Mouse (Mus musculus) MEL (cell line): ENCODE results near the gene Larp1b. TPM values are rescaled to one million over a fixed set of nuclear protein-coding genes. Genes with fewer than 3 reads are reported as not detected.
A peak's percentile ranks its signal among the peaks of the same experiment; 100 is the strongest.

ENCODE experiments used
- DNase-seq: peaks from one replicate; pipeline ENCODE4 v3.0.0; 2011; ENCODE audit warnings: low read depth, low spot score
- H3K27ac ChIP-seq: 2 replicates; pipeline ENCODE4 v1.5.1; 2012; ENCODE audit warnings: low read depth, mild to moderate bottlenecking, control low read depth, low read length, moderate library complexity; ENCODE audit not compliant: control insufficient read depth
- H3K27me3 ChIP-seq, 2 experiments: fragments of 150-350 bp in 1 of 2; sonication (generic) in 1 of 2; 2 replicates each; pipeline ENCODE4 v1.6.1; 2012; ENCODE audit warnings: low read length in 2 of 2, mild to moderate bottlenecking in 2 of 2, improper control_type of control experiment in 1 of 2, moderate library complexity in 1 of 2; ENCODE audit not compliant: insufficient read depth in 2 of 2, control insufficient read depth in 1 of 2
- H3K36me3 ChIP-seq, 2 experiments: 2 replicates each; pipeline ENCODE4 v1.6.1; 2012 to 2014; ENCODE audit warnings: low read length in 2 of 2, improper control_type of control experiment in 1 of 2, inconsistent platforms in 1 of 2, mild to moderate bottlenecking in 1 of 2; ENCODE audit not compliant: insufficient read depth in 2 of 2, control insufficient read depth in 1 of 2
- H3K4me1 ChIP-seq, 2 experiments: fragments of 150-350 bp in 1 of 2; sonication (generic) in 1 of 2; 2 replicates each; pipeline ENCODE4 v1.6.1; 2012; ENCODE audit warnings: low read length in 2 of 2, improper control_type of control experiment in 1 of 2, mild to moderate bottlenecking in 1 of 2; ENCODE audit not compliant: insufficient read depth in 2 of 2, control insufficient read depth in 1 of 2
- H3K4me3 ChIP-seq, 2 experiments: fragments of 150-350 bp in 1 of 2; sonication (generic) in 1 of 2; 2 replicates each; pipeline ENCODE4 v1.5.1; 2012; ENCODE audit warnings: low read depth in 2 of 2, low read length in 2 of 2, mild to moderate bottlenecking in 2 of 2, moderate library complexity in 2 of 2, control low read depth in 1 of 2, improper control_type of control experiment in 1 of 2; ENCODE audit not compliant: control insufficient read depth in 1 of 2, insufficient read depth in 1 of 2
- H3K79me2 ChIP-seq: 2 replicates; pipeline ENCODE4 v1.6.1; 2012; ENCODE audit warnings: mild to moderate bottlenecking, low read length, moderate library complexity; ENCODE audit not compliant: control insufficient read depth, poor library complexity, insufficient read depth
- H3K9ac ChIP-seq: 2 replicates; pipeline ENCODE4 v1.6.1; 2012; ENCODE audit warnings: low read depth, mild to moderate bottlenecking, control low read depth, low read length, moderate library complexity; ENCODE audit not compliant: control insufficient read depth, poor library complexity, severe bottlenecking
- H3K9me3 ChIP-seq: fragments of 150-350 bp; sonication (generic); replicated peaks from 2 replicates; pipeline ENCODE4 v1.6.1; 2012; ENCODE audit warnings: mild to moderate bottlenecking, low read length, improper control_type of control experiment, moderate library complexity; ENCODE audit not compliant: insufficient read depth
- BHLHE40 ChIP-seq: IDR thresholded peaks from 2 replicates; pipeline ENCODE4 v1.6.1; 2012; ENCODE audit warnings: low read depth, mild to moderate bottlenecking, inconsistent platforms, low read length, improper control_type of control experiment, borderline replicate concordance
- CHD2 ChIP-seq: IDR thresholded peaks from 2 replicates; pipeline ENCODE4 v1.6.1; 2011; ENCODE audit warnings: low read length, improper control_type of control experiment
- ELF1 ChIP-seq: IDR thresholded peaks from 2 replicates; pipeline ENCODE4 v1.6.1; 2014; ENCODE audit warnings: low read depth, mild to moderate bottlenecking, inconsistent platforms, low read length, improper control_type of control experiment, moderate library complexity
- EP300 ChIP-seq, 2 experiments: IDR thresholded peaks; 2 replicates each; pipeline ENCODE4 v1.6.1; 2011; ENCODE audit warnings: improper control_type of control experiment in 2 of 2, low read length in 2 of 2, low read depth in 1 of 2, mild to moderate bottlenecking in 1 of 2
- ETS1 ChIP-seq: IDR thresholded peaks from 2 replicates; pipeline ENCODE4 v1.6.1; 2012; ENCODE audit warnings: low read depth, mild to moderate bottlenecking, inconsistent platforms, low read length, improper control_type of control experiment, moderate library complexity
- GABPA ChIP-seq: IDR thresholded peaks from 2 replicates; pipeline ENCODE4 v1.6.1; 2012; ENCODE audit warnings: low read depth, mild to moderate bottlenecking, inconsistent platforms, low read length, improper control_type of control experiment, moderate library complexity
- KAT2A ChIP-seq: conservative IDR thresholded peaks from 2 replicates; pipeline ENCODE4 v1.6.1; 2012; ENCODE audit warnings: low read depth, low read length, improper control_type of control experiment, inconsistent platforms
- MAZ ChIP-seq: IDR thresholded peaks from 2 replicates; pipeline ENCODE4 v1.6.1; 2012; ENCODE audit warnings: low read depth, mild to moderate bottlenecking, inconsistent platforms, low read length, improper control_type of control experiment
- MYB ChIP-seq: IDR thresholded peaks from 2 replicates; pipeline ENCODE4 v1.6.1; 2011; ENCODE audit warnings: mild to moderate bottlenecking, low read depth, low read length, improper control_type of control experiment
- NRF1 ChIP-seq: IDR thresholded peaks from 2 replicates; pipeline ENCODE4 v1.6.1; 2014; ENCODE audit warnings: low read depth, mild to moderate bottlenecking, inconsistent platforms, low read length, improper control_type of control experiment, moderate library complexity; ENCODE audit not compliant: poor library complexity, insufficient read depth, severe bottlenecking
- POLR2AphosphoS2 ChIP-seq: IDR thresholded peaks from 2 replicates; pipeline ENCODE4 v1.6.1; 2011; ENCODE audit warnings: low read length, improper control_type of control experiment
- RCOR1 ChIP-seq: IDR thresholded peaks from 2 replicates; pipeline ENCODE4 v1.6.1; 2012; ENCODE audit warnings: low read depth, mild to moderate bottlenecking, inconsistent platforms, low read length, improper control_type of control experiment
- SIN3A ChIP-seq: IDR thresholded peaks from 2 replicates; pipeline ENCODE4 v1.6.1; 2012; ENCODE audit warnings: low read length, improper control_type of control experiment, inconsistent platforms
- TAL1 ChIP-seq: IDR thresholded peaks from 2 replicates; pipeline ENCODE4 v1.6.1; 2012; ENCODE audit warnings: mild to moderate bottlenecking, inconsistent platforms, low read length, moderate library complexity, mixed read lengths
- TCF12 ChIP-seq: IDR thresholded peaks from 2 replicates; pipeline ENCODE4 v1.6.1; 2014; ENCODE audit warnings: low read depth, mild to moderate bottlenecking, inconsistent platforms, low read length, improper control_type of control experiment, moderate library complexity
- UBTF ChIP-seq: IDR thresholded peaks from 2 replicates; pipeline ENCODE4 v1.6.1; 2012; ENCODE audit warnings: low read depth, mild to moderate bottlenecking, inconsistent platforms, low read length, improper control_type of control experiment, moderate library complexity, borderline replicate concordance; ENCODE audit not compliant: insufficient read depth
- USF1 ChIP-seq: IDR thresholded peaks from 2 replicates; pipeline ENCODE4 v1.6.1; 2014; ENCODE audit warnings: low read depth, mild to moderate bottlenecking, inconsistent platforms, low read length, improper control_type of control experiment, moderate library complexity
- ZC3H11A ChIP-seq: IDR thresholded peaks from 2 replicates; pipeline ENCODE4 v1.6.1; 2012; ENCODE audit warnings: low read depth, mild to moderate bottlenecking, inconsistent platforms, low read length, improper control_type of control experiment
- ZMIZ1 ChIP-seq: IDR thresholded peaks from 2 replicates; pipeline ENCODE4 v1.6.1; 2012; ENCODE audit warnings: low read depth, mild to moderate bottlenecking, inconsistent platforms, low read length, improper control_type of control experiment, moderate library complexity
- ZNF384 ChIP-seq: IDR thresholded peaks from 2 replicates; pipeline ENCODE4 v1.6.1; 2012; ENCODE audit warnings: low read depth, mild to moderate bottlenecking, inconsistent platforms, low read length, improper control_type of control experiment
- polyA plus RNA-seq, 2 experiments: library from polyadenylated mRNA; stranded (reverse) in 1 of 2; unstranded in 1 of 2; fragments of >175 nt in 1 of 2; fragments of >200 nt in 1 of 2; gene quantifications; 2 replicates each; pipeline versions ENCODE4 v1.2.1 to v1.2.4; 2012; ENCODE audit warnings: low replicate concordance in 2 of 2, low read depth in 1 of 2; ENCODE audit not compliant: insufficient read length in 2 of 2, insufficient read depth in 1 of 2, missing spikeins in 1 of 2
- total RNA-seq: library from RNA; depleted of rRNA; stranded (reverse); fragments of 300-350 nt; gene quantifications from 2 replicates; pipeline ENCODE4 v1.2.3, GENCODE M21; 2012

The Larp1b gene
- total and polyA plus RNA-seq, 3 experiments: 30.4 to 33.3 TPM; not detected in 1

DNA sequence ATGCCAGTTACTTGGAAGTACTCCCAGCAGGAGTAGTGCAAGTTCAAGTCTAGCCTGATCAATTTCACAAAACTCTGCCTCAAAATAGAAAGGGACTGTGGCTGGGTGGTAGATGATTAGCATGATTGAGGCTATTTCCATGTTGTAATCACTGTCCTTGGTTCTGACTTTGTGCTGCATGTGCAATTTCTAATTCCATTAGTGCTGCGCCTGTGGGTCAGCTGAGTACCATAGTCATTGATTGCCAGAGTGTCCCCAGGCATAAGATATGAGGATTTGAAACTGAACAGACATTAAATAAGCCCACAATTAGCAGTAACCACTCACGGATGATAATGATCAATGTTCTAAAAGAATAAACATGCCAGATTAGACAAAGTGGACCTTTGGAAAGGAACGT, 41.9 kb downstream of the Larp1b start:
- no peaks in the 10 kb centered on the region for H3K27me3 ChIP-seq
- peaks cover 8 to 9% of the 10 kb centered on the region in 2 experiments for H3K4me1 ChIP-seq
- peaks cover 0 to 15% of the 10 kb centered on the region in 2 experiments; a peak in 3 of 4 replicates for H3K36me3 ChIP-seq
- H3K9ac ChIP-seq: no peak overlapping the region
- no peaks in the 10 kb centered on the region for H3K79me2 ChIP-seq
- no peak for DNase-seq
- TF ChIP-seq SIN3A: no peak
- no peak for TF ChIP-seq RCOR1
- TF ChIP-seq UBTF: no peak
- TF ChIP-seq ETS1: no peak
- no peak for TF ChIP-seq GABPA
- TF ChIP-seq CHD2: no peak
- TF ChIP-seq ZNF384: no peak
- no peak for TF ChIP-seq KAT2A
- no peak for TF ChIP-seq EP300 (IDR thresholded peaks at IDR 0.05; ENCODE audit: low read depth in 1 of 2, low read length in 2 of 2)
- no peak for TF ChIP-seq TAL1
- H3K27ac ChIP-seq: no peak overlapping the region
- no peaks in the 10 kb centered on the region for H3K9me3 ChIP-seq
- no peak overlapping the region for H3K4me3 ChIP-seq

DNA sequence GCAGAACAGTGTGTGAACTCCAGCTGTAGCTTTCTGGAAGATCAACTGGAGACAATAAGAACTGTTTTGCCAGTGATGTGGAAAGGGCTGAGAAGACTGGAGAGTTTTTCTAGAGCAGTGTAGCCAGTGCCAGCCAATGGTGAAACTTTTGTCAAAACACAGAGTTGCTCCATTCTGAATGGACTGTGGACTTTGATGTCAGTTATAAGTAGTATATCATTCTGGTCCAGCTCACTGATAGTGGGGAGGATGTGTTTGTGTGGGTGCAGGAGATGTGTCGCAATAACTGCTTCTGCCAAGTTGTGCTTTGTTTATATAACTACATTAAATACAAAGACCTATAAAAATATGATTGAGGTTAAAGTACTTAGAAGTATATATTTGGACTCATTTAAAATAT, 45.5 kb downstream of the Larp1b start:
- peaks cover 2 to 4% of the 10 kb centered on the region in 2 experiments; a peak in 3 of 4 replicates for H3K4me1 ChIP-seq
- DNase-seq: peak; percentile 27
- no peaks in the 10 kb centered on the region for H3K27me3 ChIP-seq
- no peak overlapping the region for H3K4me3 ChIP-seq
- H3K27ac ChIP-seq: no peak overlapping the region
- H3K9ac ChIP-seq: no peak overlapping the region
- peaks cover 0 to 9% of the 10 kb centered on the region in 2 experiments; a peak in 3 of 4 replicates for H3K36me3 ChIP-seq
- H3K79me2 ChIP-seq: no peaks in the 10 kb centered on the region
- TF ChIP-seq ELF1 (no peak), KAT2A (no peak), POLR2AphosphoS2 (no peak), MYB (peak; percentile 61; the same call in 1 of the 2 replicates), NRF1 (no peak), USF1 (no peak), EP300 (IDR thresholded peaks at IDR 0.05; ENCODE audit: low read depth in 1 of 2, low read length in 2 of 2) (peak; percentile 70 to 81), ZC3H11A (no peak), BHLHE40 (no peak), MAZ (no peak), ZMIZ1 (no peak), TCF12 (0 out of 2 replicates have a peak, but pooled peaks have one; percentile 9)
- TF ChIP-seq, all 39 proteins: peak for 3
- no peaks in the 10 kb centered on the region; the same call in 1 of the 2 replicates for H3K9me3 ChIP-seq
